Mouse (Mus musculus): Measurements from ENCODE around the gene Atl3. TPM values are rescaled to one million over a fixed set of nuclear protein-coding genes. Genes with fewer than 3 reads are reported as not detected.

Gene Atl3
- polyA plus RNA-seq, 1 experiment from 2014 or later: 7.4 TPM

GRCm38 (mm10) chr19:7551550-7552300 is 57.9 kb downstream of the Atl3 start:
- no peaks in the 10 kb centered on the region for H3K9me3 ChIP-seq (ENCODE audit: control insufficient read depth, low read length)
- no peaks in the 10 kb centered on the region for H3K36me3 ChIP-seq (ENCODE audit: control insufficient read depth, insufficient read depth, low read length)
- no peak overlapping the region for H3K4me2 ChIP-seq (ENCODE audit: low read depth, low read length)
- no peak overlapping the region for H3K4me3 ChIP-seq (ENCODE audit: low read depth, low read length)
- no peaks in the 10 kb centered on the region for H3K4me1 ChIP-seq (ENCODE audit: control insufficient read depth, insufficient read depth, low read length)
- H3K27ac ChIP-seq (ENCODE audit: low read depth, low read length): no peak overlapping the region
- H3K9ac ChIP-seq (replicated peaks; ENCODE audit: low read depth, low read length): no peak overlapping the region
- no peak for ATAC-seq (ENCODE audit: low read depth)
- WGBS: 73% methylated on average over 4 of the region's 4 CpGs
- H3K27me3 ChIP-seq (ENCODE audit: control insufficient read depth, insufficient read depth, low read length): no peaks in the 10 kb centered on the region

DNA sequence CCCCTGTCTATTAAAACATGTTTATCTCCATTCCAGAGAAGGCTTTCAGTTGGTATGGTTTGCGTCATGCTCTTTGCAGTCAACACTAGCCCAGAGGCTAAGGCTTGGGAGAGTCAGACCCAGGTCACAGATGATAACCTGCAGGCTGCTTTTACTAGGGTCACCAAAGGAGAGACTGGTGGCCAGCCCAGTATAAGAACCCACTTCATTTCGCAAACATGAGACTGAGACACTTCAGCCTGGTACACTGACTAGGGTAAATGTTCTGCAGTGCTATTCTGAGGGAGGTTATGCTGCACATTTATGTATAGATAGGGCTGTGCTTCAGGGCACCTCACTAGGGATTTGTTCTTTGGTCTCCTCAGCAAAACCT is 58.4 kb downstream of the Atl3 start:
- Histone ChIP-seq H3K36me3 (ENCODE audit: control insufficient read depth, insufficient read depth, low read length) (no peaks in the 10 kb centered on the region), H3K4me3 (ENCODE audit: low read depth, low read length) (no peak overlapping the region), H3K9me3 (ENCODE audit: control insufficient read depth, low read length) (no peaks in the 10 kb centered on the region), H3K27ac (ENCODE audit: low read depth, low read length) (no peak overlapping the region), H3K9ac (replicated peaks; ENCODE audit: low read depth, low read length) (no peak overlapping the region), H3K27me3 (ENCODE audit: control insufficient read depth, insufficient read depth, low read length) (no peaks in the 10 kb centered on the region), H3K4me1 (ENCODE audit: control insufficient read depth, insufficient read depth, low read length) (no peaks in the 10 kb centered on the region), H3K4me2 (ENCODE audit: low read depth, low read length) (no peak overlapping the region)
- no peak for ATAC-seq (ENCODE audit: low read depth)
- WGBS: 91% methylated on average over 2 of the region's 2 CpGs

- Histone ChIP-seq H3K27ac (ENCODE audit: low read depth, low read length) (no peak overlapping the region), H3K9me3 (ENCODE audit: control insufficient read depth, low read length) (no peaks in the 10 kb centered on the region), H3K4me3 (ENCODE audit: low read depth, low read length) (no peak overlapping the region), H3K27me3 (ENCODE audit: control insufficient read depth, insufficient read depth, low read length) (no peaks in the 10 kb centered on the region), H3K9ac (replicated peaks; ENCODE audit: low read depth, low read length) (no peak overlapping the region), H3K4me1 (ENCODE audit: control insufficient read depth, insufficient read depth, low read length) (no peaks in the 10 kb centered on the region; the same call in 1 of the 2 replicates), H3K4me2 (ENCODE audit: low read depth, low read length) (no peak overlapping the region), H3K36me3 (ENCODE audit: control insufficient read depth, insufficient read depth, low read length) (no peaks in the 10 kb centered on the region)
- ATAC-seq (ENCODE audit: low read depth): no peak
These were observed 59.6 kb downstream of the Atl3 start for GRCm38 (mm10) chr19:7553441-7553840.

- Histone ChIP-seq H3K4me3 (ENCODE audit: low read depth, low read length) (no peak overlapping the region), H3K9me3 (ENCODE audit: control insufficient read depth, low read length) (no peaks in the 10 kb centered on the region), H3K36me3 (ENCODE audit: control insufficient read depth, insufficient read depth, low read length) (no peaks in the 10 kb centered on the region), H3K4me1 (ENCODE audit: control insufficient read depth, insufficient read depth, low read length) (no peaks in the 10 kb centered on the region; the same call in 1 of the 2 replicates), H3K27me3 (ENCODE audit: control insufficient read depth, insufficient read depth, low read length) (no peaks in the 10 kb centered on the region), H3K9ac (replicated peaks; ENCODE audit: low read depth, low read length) (no peak overlapping the region), H3K27ac (ENCODE audit: low read depth, low read length) (no peak overlapping the region), H3K4me2 (ENCODE audit: low read depth, low read length) (no peak overlapping the region)
- ATAC-seq (ENCODE audit: low read depth): no peak
- 76% methylated on average over 4 of the region's 4 CpGs for WGBS
These were observed 61.0 kb downstream of the Atl3 start for GRCm38 (mm10) chr19:7554881-7555280.

DNA sequence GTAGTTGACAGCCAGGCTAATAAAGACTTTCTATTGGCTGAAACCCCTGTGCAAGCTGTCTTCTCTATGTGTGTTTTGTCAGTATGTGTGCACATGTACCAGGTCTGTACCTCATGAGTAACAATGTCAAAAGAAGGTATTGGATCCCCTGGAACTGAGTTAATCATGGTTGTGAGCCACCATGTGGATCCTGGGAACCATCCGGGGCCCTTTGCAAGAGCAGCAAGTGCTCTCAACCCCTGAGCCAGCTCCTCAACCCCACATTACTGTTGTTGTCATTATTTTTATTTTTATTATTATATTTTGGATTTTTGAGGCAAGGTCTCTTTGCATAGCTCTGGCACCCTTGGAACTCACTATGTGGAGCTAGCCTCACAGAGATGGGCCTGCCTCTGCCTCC is 62.8 kb downstream of the Atl3 start:
- Histone ChIP-seq H3K9ac (replicated peaks; ENCODE audit: low read depth, low read length) (no peak overlapping the region), H3K27ac (ENCODE audit: low read depth, low read length) (no peak overlapping the region), H3K4me1 (ENCODE audit: control insufficient read depth, insufficient read depth, low read length) (no peaks in the 10 kb centered on the region; the same call in 1 of the 2 replicates), H3K4me2 (ENCODE audit: low read depth, low read length) (no peak overlapping the region), H3K9me3 (ENCODE audit: control insufficient read depth, low read length) (no peaks in the 10 kb centered on the region), H3K27me3 (ENCODE audit: control insufficient read depth, insufficient read depth, low read length) (no peaks in the 10 kb centered on the region), H3K36me3 (ENCODE audit: control insufficient read depth, insufficient read depth, low read length) (no peaks in the 10 kb centered on the region), H3K4me3 (ENCODE audit: low read depth, low read length) (no peak overlapping the region)
- 97% methylated on average over 1 of the region's 1 CpGs for WGBS
- ATAC-seq (ENCODE audit: low read depth): no peak

- WGBS: under 1% methylated on average over 27 of the region's 27 CpGs
- peak; percentile 49; the same call in 1 of the 2 replicates for ATAC-seq (ENCODE audit: low read depth)
- Histone ChIP-seq H3K4me1 (ENCODE audit: control insufficient read depth, insufficient read depth, low read length) (no peaks in the 10 kb centered on the region; the same call in 1 of the 2 replicates), H3K4me3 (ENCODE audit: low read depth, low read length) (peak within 1 kb of the TSS; percentile 27), H3K4me2 (ENCODE audit: low read depth, low read length) (peak within 1 kb of the TSS; percentile 52), H3K9me3 (ENCODE audit: control insufficient read depth, low read length) (no peaks in the 10 kb centered on the region), H3K9ac (replicated peaks; ENCODE audit: low read depth, low read length) (no peak within 1 kb of the TSS), H3K36me3 (ENCODE audit: control insufficient read depth, insufficient read depth, low read length) (no peaks in the 10 kb centered on the region), H3K27me3 (ENCODE audit: control insufficient read depth, insufficient read depth, low read length) (no peaks in the 10 kb centered on the region), H3K27ac (ENCODE audit: low read depth, low read length) (no peak within 1 kb of the TSS)
These were observed 63.5 kb downstream of the Atl3 start, which contains the start of gene Pla2g16 for GRCm38 (mm10) chr19:7557328-7557822. TSS of gene Pla2g16 (plus strand) at chr19:7557459.

- no peak overlapping the region for H3K9ac ChIP-seq (replicated peaks; ENCODE audit: low read depth, low read length)
- 10% methylated on average over 4 of the region's 4 CpGs for WGBS
These were observed 64.0 kb downstream of the Atl3 start for GRCm38 (mm10) chr19:7557844-7558243.

DNA sequence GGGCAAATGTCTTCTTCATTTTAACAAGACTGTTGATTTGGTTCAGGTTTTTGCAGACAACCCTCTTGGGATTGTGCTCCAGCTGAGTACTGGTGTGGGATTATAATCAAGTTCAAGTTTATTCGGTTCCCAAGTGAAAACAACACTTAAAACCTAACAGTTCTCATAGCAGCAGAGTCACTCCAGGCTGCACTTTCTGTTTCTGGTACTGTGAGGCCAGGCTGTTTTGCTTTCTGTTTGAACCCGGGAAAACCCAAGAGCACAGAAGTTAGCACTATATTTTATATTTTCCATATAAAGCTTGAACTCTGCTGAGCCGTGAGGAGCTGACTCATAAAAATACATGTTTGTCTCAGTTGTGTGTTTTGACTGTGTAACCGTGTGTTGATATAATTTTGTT is 64.8 kb downstream of the Atl3 start:
- no peak for ATAC-seq (ENCODE audit: low read depth)

More at GRCm38 (mm10) chr19:7557844-7558243, 64.0 kb downstream of the Atl3 start:
- Histone ChIP-seq H3K27me3 (ENCODE audit: control insufficient read depth, insufficient read depth, low read length) (no peaks in the 10 kb centered on the region), H3K4me3 (ENCODE audit: low read depth, low read length) (peak overlapping the region; percentile 27), H3K4me1 (ENCODE audit: control insufficient read depth, insufficient read depth, low read length) (no peaks in the 10 kb centered on the region; the same call in 1 of the 2 replicates), H3K9me3 (ENCODE audit: control insufficient read depth, low read length) (no peaks in the 10 kb centered on the region), H3K27ac (ENCODE audit: low read depth, low read length) (no peak overlapping the region), H3K4me2 (ENCODE audit: low read depth, low read length) (peak overlapping the region; percentile 52), H3K36me3 (ENCODE audit: control insufficient read depth, insufficient read depth, low read length) (no peaks in the 10 kb centered on the region)
- ATAC-seq (ENCODE audit: low read depth): no peak

DNA sequence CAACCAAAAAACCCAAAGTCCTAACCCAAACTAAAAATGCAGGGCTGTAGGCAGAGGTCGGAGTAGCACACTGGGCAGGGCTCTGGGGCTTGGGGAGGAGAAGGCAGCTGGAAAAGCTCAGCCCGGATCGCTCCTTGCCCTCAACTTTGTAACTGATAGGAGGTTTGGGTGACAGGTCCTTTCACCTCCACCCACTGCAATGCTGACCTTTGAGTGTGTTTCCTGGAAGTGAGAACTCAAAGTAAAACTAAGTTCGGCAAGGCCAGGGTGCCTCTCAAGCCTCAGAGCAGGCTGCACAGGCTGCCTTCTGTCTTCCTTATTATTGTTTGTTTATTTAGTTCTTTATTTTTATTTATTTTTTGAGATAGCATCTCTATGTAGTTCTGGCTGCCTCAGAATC is 66.1 kb downstream of the Atl3 start:
- H3K4me3 ChIP-seq (ENCODE audit: low read depth, low read length): no peak overlapping the region
- no peak overlapping the region for H3K9ac ChIP-seq (replicated peaks; ENCODE audit: low read depth, low read length)
- H3K27ac ChIP-seq (ENCODE audit: low read depth, low read length): no peak overlapping the region
- no peaks in the 10 kb centered on the region for H3K27me3 ChIP-seq (ENCODE audit: control insufficient read depth, insufficient read depth, low read length)
- H3K4me2 ChIP-seq (ENCODE audit: low read depth, low read length): no peak overlapping the region
- H3K9me3 ChIP-seq (ENCODE audit: control insufficient read depth, low read length): no peaks in the 10 kb centered on the region
- H3K36me3 ChIP-seq (ENCODE audit: control insufficient read depth, insufficient read depth, low read length): no peaks in the 10 kb centered on the region
- 80% methylated on average over 4 of the region's 4 CpGs for WGBS
- no peaks in the 10 kb centered on the region; the same call in 1 of the 2 replicates for H3K4me1 ChIP-seq (ENCODE audit: control insufficient read depth, insufficient read depth, low read length)
- no peak for ATAC-seq (ENCODE audit: low read depth)

More for the DNA sequence above, 64.8 kb downstream of the Atl3 start:
- Histone ChIP-seq H3K9me3 (ENCODE audit: control insufficient read depth, low read length) (no peaks in the 10 kb centered on the region), H3K4me1 (ENCODE audit: control insufficient read depth, insufficient read depth, low read length) (no peaks in the 10 kb centered on the region; the same call in 1 of the 2 replicates), H3K4me2 (ENCODE audit: low read depth, low read length) (no peak overlapping the region), H3K9ac (replicated peaks; ENCODE audit: low read depth, low read length) (no peak overlapping the region), H3K36me3 (ENCODE audit: control insufficient read depth, insufficient read depth, low read length) (no peaks in the 10 kb centered on the region), H3K4me3 (ENCODE audit: low read depth, low read length) (no peak overlapping the region), H3K27ac (ENCODE audit: low read depth, low read length) (no peak overlapping the region), H3K27me3 (ENCODE audit: control insufficient read depth, insufficient read depth, low read length) (no peaks in the 10 kb centered on the region)
- WGBS: 84% methylated on average over 4 of the region's 4 CpGs
